Mouse (Mus musculus): ENCODE results near the gene Gm17545.

GRCm38 (mm10) chr9:22419877-22420276 is 34.2 kb upstream of the Gm17545 start:
- TF ChIP-seq CTCF (conservative IDR thresholded peaks at IDR 0.05; ENCODE audit: insufficient read depth, insufficient read length, low read depth, low read length) (no peak), POLR2A (IDR thresholded peaks at IDR 0.05; ENCODE audit: low read depth, low read length) (no peak)
